Mouse (Mus musculus) small intestine, adult 2 months (tissue): Measurements from ENCODE around the gene Senp5.

ENCODE experiments used
- CTCF ChIP-seq: fragments of 200-500 bp; IDR thresholded peaks from 2 replicates; pipeline ENCODE4 v1.5.1; 2012; ENCODE audit warnings: low read depth, mild to moderate bottlenecking, control low read depth, inconsistent platforms, low read length, moderate library complexity, mixed read lengths; ENCODE audit not compliant: insufficient replicate concordance, insufficient read length; ENCODE audit errors: extremely low read depth
- POLR2A ChIP-seq: fragments of 200-500 bp; IDR thresholded peaks from 2 replicates; pipeline ENCODE4 v1.6.1; 2012; ENCODE audit warnings: low read depth, mild to moderate bottlenecking, control low read depth, inconsistent platforms, low read length, moderate library complexity

- TF ChIP-seq POLR2A = no peak
- TF ChIP-seq CTCF = no peak
Observed at GRCm38 (mm10) chr16:31926547-31927182, 76.4 kb downstream of the Senp5 start.
